Mouse (Mus musculus): ENCODE data around the gene Epha2. TPM values are rescaled to one million over a fixed set of nuclear protein-coding genes. Genes with fewer than 3 reads are reported as not detected.

Epha2 gene
- total RNA-seq, 2 experiments from 2014 or later, result 1.6 to 2.9 TPM

DNA sequence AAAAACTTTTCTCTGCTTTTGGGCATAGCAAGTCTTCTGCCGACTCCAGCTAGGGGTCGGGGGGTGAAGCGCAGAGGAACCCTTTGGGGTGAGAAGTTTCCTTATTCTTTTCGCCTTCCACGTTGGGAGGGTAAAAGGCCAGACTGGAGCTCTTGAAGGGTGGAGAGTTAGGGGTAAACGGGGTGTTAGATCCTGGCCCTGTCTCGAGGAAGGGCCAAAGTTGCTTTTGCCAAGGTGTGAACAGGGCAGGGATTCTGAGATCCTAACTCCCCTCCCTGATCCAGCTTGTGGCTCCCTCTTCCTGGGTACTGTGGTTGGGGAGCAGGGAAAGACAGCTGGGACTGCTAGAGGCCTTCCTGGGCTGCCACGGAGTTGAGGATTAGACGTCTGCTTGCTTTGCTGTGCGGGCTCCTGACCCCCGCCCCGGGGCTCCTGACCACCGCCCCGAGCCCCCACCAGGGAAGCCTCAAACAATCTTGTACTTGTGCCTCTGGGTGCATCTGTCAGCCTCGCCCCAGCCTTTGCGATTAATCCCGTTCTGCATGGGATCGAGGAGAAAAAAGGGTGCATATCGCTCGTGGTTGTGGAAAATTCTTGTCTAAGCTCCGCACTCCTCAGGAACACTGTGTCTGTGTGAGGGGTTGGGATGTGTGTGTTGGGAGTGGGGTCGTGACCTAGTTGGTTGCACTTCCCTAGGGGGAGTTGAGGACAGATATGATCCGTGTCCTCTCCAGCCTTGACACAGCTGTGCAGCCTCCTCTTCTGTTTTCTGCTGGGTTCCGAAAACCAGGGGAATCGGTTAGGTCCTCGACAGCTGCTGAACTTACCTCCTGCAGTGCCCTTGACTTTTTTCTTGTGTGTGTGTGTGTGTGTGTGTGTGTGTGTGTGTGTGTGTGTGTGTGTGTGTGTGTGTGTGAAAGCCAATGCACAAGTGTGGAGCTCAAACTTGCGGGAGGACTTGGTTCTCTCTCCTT is 1.7 kb downstream of the Epha2 start:
- no peak for DNase-seq (ENCODE audit: low spot score)

DNA sequence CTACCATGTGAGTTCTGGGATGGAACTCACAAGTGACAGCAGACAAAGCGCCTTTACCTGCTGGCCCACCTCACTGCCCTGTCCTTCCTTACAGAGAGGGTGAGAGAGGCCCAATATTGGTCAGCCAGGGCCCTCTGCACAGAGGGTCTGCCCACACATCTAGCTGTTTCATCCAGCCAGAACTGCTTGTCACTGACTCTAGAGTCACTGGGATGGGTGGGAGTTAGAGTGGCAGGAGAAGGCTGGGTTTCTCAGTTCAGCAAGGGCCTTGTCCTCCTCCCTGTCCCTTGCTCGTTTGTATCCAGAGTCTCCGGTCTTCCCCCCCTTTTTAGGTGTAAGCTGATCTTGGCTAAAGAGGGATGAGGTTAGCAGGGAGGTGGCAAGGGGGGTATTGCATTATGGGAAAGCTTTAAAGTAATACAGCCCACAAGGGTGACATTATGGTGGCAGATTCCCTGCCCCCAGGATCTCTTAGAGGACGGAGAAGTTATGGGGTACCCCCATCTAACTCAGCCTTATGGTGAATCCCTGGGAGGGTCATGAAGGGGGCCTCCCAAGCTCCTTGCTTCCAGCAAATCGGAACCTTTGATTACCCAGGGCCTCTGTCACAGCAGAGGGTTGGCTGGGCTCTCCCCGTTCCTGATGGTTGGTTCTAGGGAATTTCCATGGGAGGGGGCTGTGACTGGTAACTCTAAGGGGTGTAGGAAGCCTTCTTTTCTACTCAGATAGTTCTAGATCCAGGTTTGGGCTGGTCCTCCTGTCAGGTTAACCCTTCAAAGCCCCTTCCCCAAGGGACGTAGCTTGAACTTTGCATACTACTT is 2.6 kb downstream of the Epha2 start:
- no peak for DNase-seq (ENCODE audit: low spot score)

DNA sequence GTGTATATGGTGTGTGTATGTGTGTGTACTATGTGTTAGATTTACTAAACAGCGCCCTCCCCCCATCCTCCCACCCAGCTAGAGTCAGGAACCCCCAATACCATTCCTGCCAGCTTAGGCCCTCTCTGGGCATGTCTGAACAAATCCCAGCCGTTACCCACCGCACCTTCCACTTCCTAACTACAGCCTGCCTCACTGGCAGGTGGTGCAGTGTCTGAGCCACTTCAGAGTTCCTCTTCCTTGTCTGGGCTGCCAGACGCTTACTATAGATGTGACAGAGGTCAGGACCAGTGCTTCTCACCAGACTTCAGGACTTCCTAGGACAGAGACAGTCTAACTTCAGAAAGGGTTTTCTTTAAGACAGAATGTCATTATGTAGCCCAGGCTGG is 3.2 kb downstream of the Epha2 start:
- no peak for DNase-seq (ENCODE audit: low spot score)

DNA sequence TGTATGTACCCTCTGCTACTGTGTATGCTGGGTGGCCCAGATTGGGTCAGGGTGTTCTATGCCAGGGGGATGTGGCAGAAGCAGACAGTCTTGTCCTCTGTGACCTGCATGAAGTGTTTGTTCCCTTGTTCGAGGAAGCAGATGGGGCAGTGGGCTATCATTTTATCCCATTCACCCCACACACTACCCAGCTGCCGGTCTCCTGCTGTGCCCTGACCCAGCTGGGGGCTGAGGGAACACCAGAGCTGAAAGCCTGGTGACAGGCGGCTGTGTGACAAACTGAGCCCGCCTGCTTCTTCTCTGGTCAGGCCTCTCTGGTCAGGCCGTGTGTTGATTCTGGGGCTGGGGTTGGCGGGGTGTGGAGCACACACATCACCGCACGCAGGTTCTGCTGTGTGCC is 5.0 kb downstream of the Epha2 start:
- no peak for DNase-seq (ENCODE audit: low spot score)

DNA sequence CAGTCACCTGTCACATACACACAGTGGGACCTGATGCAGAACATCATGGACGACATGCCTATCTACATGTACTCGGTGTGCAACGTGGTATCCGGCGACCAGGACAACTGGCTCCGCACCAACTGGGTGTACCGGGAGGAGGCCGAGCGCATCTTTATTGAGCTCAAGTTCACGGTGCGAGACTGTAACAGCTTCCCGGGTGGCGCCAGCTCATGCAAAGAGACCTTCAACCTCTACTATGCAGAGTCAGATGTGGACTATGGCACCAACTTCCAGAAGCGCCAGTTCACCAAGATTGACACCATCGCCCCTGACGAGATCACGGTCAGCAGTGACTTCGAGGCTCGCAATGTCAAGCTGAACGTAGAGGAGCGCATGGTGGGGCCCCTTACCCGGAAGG is 7.3 kb downstream of the Epha2 start:
- DNase-seq (ENCODE audit: low spot score), result no peak

DNA sequence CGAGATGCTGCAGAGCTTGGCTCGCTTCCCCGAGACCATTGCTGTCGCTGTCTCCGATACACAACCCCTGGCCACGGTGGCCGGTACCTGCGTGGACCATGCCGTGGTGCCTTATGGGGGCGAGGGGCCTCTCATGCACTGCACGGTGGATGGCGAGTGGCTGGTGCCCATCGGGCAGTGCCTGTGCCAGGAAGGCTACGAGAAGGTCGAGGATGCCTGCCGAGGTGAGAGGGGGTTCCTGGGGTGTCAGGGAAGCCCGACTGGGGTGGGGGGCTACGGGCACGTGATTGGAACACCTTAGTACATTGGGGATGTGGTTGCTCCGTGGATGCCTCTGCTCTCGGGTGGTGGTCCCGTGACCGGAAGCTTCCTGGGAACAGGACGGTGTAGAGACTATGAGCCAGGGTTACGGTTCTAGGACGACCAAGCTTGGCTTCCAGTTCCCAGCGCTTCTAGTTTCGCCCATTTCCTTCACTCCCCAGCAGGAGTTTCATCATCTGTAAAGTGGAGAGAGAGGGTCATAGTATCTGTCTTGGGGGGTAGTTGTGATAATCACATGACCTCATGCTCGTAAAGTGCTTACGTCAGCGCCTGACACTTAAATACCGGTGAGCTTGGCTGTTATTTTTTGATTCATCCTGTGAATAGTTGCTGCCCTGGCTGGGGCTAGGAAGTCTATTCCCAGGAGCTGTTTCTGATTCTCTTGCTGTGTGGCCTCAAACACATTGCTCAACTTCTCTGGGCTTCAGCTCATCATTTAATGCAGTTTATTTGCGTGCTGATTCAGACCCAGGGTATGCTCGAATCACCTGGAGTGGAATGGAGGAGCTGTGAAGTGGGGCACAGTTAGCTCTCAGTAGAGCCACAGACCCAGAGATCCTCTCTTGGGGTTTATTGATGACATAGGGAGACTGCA is 8.1 kb downstream of the Epha2 start:
- DNase-seq (ENCODE audit: low spot score), result no peak

DNA sequence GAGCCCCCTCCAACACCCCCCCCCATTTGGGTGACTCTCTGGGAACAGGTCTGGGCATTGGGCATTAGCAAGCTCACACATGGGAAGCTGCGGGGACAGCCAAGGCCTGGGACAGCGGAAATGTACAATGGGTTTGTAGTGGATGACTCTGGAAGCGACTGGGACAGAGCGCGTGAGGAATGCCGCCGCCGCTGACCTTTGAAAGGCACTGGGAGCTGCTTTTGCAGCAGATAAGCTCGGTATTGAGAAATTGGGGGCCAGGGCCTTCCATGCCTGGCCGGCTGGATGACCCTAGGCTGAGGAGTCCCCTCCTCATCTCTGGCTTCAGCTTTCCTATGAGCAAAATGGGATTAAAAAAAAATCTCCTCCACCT is 8.7 kb downstream of the Epha2 start:
- no peak for DNase-seq (ENCODE audit: low spot score)

DNA sequence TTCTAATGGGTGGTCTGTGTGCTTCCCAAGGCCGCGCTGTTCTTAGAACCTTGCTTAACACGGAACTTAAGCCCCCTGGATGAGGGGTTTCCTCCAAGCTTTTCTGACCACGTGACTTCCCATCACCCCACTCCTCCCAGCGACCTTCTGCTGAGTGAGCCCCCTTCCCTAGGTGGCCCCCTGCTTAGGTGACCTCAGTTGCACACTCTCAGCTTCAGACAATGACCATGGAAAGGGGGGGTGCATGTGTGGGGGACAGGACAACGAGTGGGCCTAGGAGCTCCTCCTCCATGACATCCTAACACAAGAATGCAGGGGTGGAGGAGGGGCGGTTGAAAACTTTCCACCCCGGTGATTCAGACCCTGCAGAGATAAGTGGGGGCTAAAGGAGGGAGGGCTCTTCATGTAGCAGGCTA is 9.2 kb downstream of the Epha2 start:
- DNase-seq (ENCODE audit: low spot score), result no peak

DNA sequence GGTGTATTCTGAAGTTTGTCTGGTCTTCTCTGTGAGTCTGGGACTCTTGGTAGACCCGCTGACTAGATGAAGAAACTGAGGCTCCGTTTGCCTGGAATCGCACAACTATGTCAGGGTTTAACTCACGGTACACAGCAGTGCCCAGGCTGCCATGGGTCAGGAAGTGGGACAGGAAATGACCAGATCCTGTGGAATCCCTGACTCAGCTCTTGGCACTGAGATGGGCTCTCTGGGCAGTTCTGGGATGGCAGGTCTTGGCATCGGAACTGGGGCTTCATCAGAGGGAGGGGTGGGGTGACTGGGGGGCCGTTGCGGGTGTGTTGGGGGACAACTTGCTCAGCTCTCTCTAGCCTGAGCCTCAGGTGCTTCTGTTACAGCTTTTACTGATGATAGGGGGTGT is 10.0 kb downstream of the Epha2 start:
- DNase-seq (ENCODE audit: low spot score), result no peak

DNA sequence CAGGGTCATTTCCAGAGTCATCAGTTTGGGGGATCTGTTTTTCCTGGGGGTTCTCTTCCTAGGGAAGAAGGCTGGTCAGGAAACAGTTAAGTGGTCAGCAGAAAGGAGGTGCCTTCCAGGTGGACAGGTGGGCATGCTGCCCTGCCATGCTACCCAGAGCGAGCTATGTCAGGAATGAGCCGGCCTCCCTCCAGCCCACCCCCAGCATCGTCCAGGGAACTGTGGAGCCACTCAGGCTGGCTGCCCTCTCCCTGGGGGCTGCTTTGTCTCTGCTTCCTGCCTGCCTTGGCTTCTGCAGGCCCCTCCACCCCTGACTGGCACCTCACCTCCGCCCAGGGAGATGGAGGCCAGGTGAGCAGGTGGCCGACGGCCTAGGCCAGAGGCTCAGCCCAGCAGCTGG is 10.5 kb downstream of the Epha2 start:
- DNase-seq (ENCODE audit: low spot score), result no peak

DNA sequence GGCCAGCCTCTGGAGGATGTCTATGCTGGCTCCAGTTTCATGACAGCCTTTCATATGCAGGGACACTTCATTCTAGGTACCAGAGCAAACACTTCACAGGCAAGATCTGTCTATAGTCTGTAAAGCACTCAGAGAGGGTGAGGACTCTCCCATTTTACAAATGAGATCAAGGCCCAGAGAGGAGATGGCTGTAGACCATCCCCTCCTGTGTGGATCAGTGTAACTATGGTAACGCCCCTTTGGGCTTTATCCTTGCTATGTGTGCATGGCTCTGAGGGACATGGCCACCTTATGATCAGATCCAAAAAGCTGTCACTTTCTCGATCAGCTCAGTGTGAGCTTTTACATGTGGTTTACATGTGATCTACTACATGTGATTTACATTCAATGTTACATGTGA is 10.9 kb downstream of the Epha2 start:
- DNase-seq (ENCODE audit: low spot score), result no peak

DNA sequence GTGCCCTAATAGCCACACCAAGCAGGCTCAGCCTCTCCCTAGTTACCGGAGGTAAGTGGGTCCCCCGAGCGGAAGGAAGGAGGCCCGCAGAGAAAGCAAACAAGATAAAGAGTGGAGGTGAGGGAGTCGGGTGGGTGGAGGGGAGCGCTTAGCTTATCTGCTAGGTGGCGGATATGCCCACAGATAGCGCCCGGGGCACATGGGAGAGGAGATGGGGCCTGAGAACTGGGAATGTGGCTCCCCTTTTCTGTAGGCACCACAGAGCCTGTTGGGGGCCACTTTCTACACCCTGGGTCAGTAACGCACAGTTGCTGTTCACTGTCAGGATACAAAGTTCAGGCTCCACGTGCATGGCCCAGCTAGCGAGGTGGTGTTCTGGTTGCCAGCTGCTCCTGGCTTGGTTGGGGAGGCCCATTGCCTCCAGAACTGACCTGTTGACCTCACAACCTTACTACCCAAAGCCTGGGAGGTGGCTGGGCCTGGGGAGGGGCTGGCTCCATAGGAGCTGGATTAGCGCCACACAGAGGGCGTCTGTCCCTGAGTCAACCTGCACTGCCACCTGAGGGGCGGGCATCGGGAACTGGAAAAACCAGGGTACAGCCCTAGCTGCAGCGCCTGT is 11.6 kb downstream of the Epha2 start:
- no peak for DNase-seq (ENCODE audit: low spot score)

DNA sequence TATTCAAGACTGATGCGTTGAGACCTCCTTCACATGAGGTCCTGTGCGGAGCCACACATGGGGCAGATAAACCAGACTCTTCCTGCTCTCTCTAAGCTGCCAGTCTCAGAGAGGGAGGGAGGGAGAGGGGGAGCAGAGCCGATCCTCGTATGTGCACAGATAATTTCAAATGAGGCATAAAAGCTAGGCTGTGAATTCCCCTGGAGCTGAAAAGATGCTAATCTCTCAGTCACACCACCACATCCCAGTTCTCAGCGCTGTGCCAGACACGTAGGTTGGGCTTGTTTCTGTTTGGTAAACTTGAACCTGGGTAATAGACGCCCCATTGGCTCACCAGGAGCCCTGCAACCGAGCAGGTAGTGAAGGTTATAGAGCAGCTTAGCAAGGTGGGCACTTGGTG is 12.4 kb downstream of the Epha2 start:
- no peak for DNase-seq (ENCODE audit: low spot score)

DNA sequence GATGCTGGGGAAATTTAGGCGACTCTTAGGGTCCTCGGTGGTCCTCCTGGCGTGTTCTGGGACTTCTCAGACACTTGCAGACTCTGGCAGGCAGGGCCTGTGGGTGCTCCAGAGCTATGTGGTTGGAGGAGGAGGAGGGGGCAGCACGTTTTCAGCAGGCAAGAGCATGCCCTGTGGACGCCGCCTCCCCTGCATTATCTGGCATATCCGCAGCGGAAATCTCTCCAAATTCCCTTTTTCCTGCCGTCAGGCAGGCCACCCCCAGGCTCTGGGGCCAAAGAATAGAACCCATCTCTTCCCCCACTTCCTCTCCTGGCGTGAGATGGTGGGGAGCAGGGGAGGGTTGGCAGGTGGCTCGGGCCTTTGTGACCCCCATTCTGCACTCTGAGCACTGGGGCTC is 12.9 kb downstream of the Epha2 start:
- DNase-seq (ENCODE audit: low spot score), result no peak

DNA sequence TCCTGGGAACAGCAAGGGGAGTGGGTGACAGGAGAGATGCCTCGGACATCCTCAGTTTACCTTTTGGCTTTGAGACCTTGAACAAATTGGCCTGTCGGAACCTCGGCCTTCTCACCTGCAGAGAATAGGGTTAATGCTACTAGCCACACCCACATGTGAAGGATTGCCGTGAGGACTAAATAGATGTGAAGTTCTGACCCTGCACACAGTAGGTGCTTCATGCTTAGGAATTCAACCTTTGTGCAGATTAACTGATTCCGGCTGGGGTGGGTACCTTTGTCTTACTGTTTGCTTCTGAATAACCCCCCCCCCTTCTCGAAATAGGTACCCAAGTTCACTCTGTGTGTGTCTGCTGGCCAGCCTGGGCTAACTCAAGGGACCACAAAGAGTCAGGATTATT is 13.7 kb downstream of the Epha2 start:
- no peak for DNase-seq (ENCODE audit: low spot score)

DNA sequence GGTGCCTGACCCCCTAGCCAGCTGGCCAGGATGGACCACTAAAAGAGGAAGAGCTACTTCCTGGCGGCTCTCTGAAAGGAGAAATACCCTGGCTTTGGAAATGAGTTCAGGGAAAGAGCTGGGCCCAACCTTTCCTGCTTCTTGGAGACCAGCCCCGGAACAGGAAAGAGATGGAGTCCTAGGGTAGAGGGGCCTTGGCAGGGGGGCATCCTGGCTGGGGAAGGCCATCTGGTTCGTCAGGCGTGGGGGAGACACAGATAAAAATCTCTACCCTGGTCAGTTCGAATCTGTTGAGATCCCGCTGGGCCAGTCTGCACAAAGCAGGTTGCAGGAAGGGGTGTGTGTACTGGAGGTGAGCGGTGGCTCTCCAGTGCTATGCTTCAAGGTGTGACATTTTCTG is 15.0 kb downstream of the Epha2 start:
- DNase-seq (ENCODE audit: low spot score), result no peak

DNA sequence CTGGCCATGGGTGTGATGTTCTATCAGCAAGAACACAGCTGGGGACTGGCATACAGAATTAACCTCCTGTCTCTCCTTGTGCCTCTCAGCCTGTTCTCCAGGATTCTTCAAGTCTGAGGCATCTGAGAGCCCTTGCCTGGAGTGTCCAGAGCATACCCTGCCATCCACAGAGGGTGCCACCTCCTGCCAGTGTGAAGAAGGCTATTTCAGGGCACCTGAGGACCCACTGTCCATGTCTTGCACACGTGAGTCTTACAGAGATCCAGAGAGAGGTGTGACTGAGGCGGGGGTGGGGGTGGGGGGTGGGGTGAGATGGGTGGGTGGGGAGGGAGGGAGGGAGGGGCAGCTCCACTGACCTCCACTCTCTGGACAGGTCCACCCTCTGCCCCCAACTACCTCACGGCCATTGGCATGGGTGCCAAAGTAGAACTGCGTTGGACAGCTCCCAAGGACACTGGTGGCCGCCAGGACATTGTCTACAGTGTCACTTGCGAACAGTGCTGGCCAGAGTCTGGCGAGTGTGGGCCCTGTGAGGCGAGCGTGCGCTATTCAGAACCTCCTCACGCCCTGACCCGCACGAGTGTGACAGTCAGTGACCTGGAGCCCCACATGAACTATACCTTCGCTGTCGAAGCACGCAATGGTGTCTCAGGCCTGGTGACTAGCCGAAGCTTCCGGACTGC is 15.6 kb downstream of the Epha2 start:
- DNase-seq (ENCODE audit: low spot score), result no peak

DNA sequence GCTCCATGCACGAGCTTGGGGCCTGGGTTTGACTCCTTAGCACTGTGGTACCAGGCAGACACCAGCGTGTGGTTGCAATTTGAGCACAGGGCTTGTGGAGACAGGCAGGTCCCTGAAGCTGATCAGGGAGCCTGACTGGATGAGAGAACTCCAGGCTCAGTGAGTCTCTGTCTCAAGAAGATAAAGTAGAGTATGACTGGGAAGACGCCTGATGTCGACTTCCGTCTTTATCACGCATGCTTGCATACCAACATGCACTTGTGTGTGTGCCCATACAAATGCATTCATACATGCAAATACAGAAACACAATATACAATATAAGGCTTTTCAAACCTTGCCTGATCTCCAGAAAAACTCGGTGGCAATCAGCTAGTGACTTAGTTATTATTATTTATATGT is 16.9 kb downstream of the Epha2 start:
- DNase-seq (ENCODE audit: low spot score), result no peak

DNA sequence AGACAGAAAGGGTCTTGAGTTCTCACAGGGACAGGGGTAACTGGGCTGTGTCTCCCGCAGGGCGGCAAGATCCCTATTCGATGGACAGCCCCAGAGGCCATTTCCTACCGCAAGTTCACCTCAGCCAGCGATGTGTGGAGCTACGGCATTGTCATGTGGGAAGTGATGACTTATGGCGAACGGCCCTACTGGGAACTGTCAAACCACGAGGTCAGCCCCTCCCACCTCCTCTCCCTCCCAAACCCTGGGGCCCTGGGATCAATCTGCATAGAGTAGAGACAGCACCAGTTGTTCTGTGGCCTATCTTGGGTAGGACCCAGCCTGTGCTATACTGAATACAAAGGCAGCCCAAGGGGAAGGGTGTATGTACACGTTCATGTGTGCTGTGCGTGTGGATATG is 21.5 kb downstream of the Epha2 start:
- no peak for DNase-seq (ENCODE audit: low spot score)

DNA sequence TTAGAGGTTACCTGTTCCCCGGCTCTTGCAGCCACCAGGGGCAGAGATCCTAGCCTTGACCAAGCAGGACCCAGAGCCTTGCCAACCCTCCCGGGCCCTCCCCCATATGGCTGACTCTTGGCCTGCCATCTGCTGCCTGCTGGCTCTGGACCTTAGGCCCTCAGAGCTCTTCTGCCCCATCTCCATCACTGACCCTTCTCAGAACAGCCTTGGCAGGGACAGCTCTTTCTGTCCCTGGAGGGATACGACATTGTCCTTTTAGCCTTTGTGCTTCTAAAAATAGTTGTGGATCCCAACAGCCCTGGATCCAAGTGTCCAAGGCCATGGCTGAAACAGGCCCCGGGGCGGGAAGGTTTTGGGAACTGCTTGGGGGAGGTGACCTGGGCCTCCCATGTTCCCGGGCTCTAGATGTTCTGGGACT is 23.7 kb downstream of the Epha2 start:
- peak; percentile 28 for DNase-seq (ENCODE audit: low spot score)

DNA sequence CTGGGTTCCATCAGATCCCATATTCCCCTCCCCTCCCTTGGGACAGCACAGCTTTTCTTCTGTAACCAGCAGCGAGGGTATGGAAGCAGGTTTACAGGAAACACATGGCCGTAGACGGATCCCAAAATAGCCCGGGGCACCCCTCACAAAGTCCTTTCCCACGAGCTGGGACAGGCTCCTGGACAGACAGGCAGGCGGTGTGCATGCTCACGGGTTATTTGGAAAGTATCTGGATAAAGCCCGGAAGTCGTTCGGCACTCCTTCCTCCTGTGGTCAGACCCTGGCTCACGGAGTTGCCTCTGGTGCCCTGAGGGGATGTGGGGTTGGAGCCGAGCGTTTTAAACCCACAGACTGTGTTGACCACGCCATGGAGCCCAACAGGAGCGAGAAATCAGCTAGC is 24.6 kb downstream of the Epha2 start:
- DNase-seq (ENCODE audit: low spot score), result no peak

All from gastrocnemius, adult 18-20 months (tissue).